Mouse (Mus musculus): ENCODE data around the gene Gm5128. TPM values are rescaled to one million over a fixed set of nuclear protein-coding genes. Genes with fewer than 3 reads are reported as not detected.
"Not testable (repeated sequence)": the region's sequence is repeated elsewhere in the genome, so short reads cannot be mapped to it uniquely, and the experiment has no call there.

Gene Gm5128
- not detected in 2 replicates for polyA plus RNA-seq (2012; rRNA removed)

DNA sequence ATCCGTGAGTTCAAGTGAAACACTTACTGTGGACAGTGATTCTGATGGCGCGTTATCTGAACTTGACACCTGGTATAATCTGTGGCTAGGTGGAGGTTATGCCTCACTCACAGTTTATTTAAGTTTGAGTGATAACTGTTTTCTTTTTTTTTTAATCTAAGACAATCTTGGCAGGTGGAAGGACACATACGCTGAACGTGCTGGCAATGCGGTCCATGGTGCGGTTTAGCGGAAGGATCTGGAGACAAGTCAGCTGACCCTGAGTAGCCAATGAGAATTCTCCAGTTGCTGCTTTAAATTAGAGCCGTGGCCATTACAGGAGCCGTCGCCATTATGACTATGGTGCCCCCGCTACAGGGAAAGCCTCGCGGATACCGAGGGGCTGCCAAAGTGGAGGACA is at the start of gene Gm5128:
TSS of gene Gm5128 (plus strand) at position 301 of the 400 bp plus-strand sequence.
- H3K27ac ChIP-seq (ENCODE audit: insufficient read depth, low read depth, low read length); H3K27me3 ChIP-seq (ENCODE audit: control insufficient read depth, insufficient read depth, low read length); H3K4me3 ChIP-seq (ENCODE audit: low read depth, low read length); H3K36me3 ChIP-seq (ENCODE audit: control insufficient read depth, insufficient read depth, low read length); H3K4me1 ChIP-seq (ENCODE audit: control insufficient read depth, insufficient read depth, insufficient read length, low read length): not testable (repeated sequence)
- no CpG with 5 or more reads among the region's 15 CpGs for WGBS

DNA sequence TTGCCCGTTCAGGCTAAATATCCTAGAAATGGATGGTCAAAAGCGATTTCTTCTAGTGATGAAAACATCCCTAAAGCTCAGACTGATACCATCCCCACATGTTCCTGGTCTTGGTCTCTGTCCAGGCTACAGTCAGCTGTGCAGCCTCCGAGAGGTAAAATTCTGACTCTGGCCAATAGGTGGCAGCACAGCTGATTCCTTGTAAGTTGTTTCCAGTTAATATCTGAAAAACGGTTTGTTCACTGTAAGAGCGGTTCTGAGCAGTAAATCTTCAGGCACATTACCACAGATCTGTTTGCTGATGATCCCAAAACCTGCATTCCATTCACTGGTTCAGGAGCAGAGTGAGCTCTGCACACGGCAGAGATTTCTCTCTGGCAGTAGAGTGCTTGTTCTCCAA is 12.4 kb upstream of the Gm5128 start:
- H3K36me3 ChIP-seq (ENCODE audit: control insufficient read depth, insufficient read depth, low read length); H3K4me1 ChIP-seq (ENCODE audit: control insufficient read depth, insufficient read depth, insufficient read length, low read length); H3K27me3 ChIP-seq (ENCODE audit: control insufficient read depth, insufficient read depth, low read length); H3K27ac ChIP-seq (ENCODE audit: insufficient read depth, low read depth, low read length); H3K4me3 ChIP-seq (ENCODE audit: low read depth, low read length): not testable (repeated sequence)
- 23% methylated on average over 3 of the region's 6 CpGs for WGBS

DNA sequence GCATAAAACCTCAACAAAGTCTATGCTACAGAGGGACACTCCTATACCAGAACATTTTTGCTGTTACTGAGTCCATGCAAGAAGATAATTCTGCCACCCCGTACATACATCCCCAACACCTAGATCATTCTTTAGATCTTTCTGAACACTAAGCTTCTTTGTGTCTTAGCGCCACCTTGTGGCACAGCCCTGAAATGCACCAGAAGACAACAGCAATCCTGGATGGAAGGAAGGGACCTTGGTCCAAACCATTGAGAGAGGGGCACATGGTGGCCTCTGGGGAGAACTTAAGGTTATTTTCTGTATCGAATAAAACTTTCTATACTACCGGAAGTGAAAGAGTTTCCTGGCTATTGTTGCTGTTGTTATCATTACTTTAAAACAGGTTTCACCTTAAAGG is 11.1 kb upstream of the Gm5128 start:
- H3K27me3 ChIP-seq (ENCODE audit: control insufficient read depth, insufficient read depth, low read length); H3K4me3 ChIP-seq (ENCODE audit: low read depth, low read length); H3K36me3 ChIP-seq (ENCODE audit: control insufficient read depth, insufficient read depth, low read length); H3K4me1 ChIP-seq (ENCODE audit: control insufficient read depth, insufficient read depth, insufficient read length, low read length); H3K27ac ChIP-seq (ENCODE audit: insufficient read depth, low read depth, low read length): not testable (repeated sequence)
- WGBS, result no CpG with 5 or more reads among the region's 4 CpGs

DNA sequence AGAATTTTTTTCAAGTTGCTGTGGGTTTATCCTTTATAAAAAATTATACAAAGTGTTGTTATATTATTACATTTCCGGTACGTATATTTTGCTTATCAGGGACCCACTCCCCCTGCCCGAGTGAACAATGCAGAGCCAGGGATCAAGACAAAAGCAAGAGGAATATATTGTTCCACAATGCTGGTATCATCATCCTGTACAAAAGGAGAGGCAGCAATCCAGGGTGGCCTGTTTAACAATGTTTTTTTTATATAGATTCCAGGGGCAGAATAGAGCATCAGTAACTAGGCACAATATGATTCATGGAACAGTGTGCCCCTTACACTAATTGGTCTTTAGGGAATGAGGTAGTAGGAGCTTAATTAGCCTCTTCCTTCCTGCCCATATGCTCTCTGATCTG is 30.5 kb downstream of the Gm5128 start:
- H3K4me1 ChIP-seq (ENCODE audit: control insufficient read depth, insufficient read depth, insufficient read length, low read length); H3K27ac ChIP-seq (ENCODE audit: insufficient read depth, low read depth, low read length); H3K4me3 ChIP-seq (ENCODE audit: low read depth, low read length); H3K36me3 ChIP-seq (ENCODE audit: control insufficient read depth, insufficient read depth, low read length); H3K27me3 ChIP-seq (ENCODE audit: control insufficient read depth, insufficient read depth, low read length): not testable (repeated sequence)
- no CpG with 5 or more reads among the region's 3 CpGs for WGBS

DNA sequence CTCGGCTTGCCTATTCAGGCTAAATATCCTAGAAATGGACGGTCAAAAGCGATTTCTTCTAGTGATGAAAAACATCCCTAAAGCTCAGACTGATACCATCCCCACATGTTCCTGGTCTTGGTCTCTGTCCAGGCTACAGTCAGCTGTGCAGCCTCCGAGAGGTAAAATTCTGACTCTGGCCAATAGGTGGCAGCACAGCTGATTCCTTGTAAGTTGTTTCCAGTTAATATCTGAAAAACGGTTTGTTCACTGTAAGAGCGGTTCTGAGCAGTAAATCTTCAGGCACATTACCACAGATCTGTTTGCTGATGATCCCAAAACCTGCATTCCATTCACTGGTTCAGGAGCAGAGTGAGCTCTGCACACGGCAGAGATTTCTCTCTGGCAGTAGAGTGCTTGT is 48.1 kb downstream of the Gm5128 start:
- H3K27ac ChIP-seq (ENCODE audit: insufficient read depth, low read depth, low read length); H3K36me3 ChIP-seq (ENCODE audit: control insufficient read depth, insufficient read depth, low read length); H3K4me3 ChIP-seq (ENCODE audit: low read depth, low read length); H3K27me3 ChIP-seq (ENCODE audit: control insufficient read depth, insufficient read depth, low read length); H3K4me1 ChIP-seq (ENCODE audit: control insufficient read depth, insufficient read depth, insufficient read length, low read length): not testable (repeated sequence)
- WGBS, result 38% methylated on average over 4 of the region's 7 CpGs

DNA sequence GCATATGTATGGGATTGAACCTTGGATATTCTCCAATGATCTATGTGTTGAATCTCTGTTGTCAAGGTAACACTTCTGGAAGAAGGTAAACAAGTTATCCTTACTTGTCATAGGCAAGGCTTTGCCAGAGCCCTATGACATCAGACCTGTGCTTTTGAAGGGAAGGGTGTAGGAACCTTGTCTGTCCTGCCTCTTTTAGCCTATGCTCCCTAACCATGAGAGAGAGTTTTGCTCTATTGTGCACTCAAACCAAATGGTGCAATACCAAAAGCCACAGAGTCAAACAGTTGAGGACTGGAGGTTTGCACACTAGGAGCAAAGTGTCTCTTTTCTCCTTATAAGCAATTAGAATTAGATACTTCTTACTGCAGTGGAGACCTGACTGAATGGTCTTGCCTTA is 48.7 kb downstream of the Gm5128 start:
- H3K4me1 ChIP-seq (ENCODE audit: control insufficient read depth, insufficient read depth, insufficient read length, low read length), result not testable (repeated sequence)

DNA sequence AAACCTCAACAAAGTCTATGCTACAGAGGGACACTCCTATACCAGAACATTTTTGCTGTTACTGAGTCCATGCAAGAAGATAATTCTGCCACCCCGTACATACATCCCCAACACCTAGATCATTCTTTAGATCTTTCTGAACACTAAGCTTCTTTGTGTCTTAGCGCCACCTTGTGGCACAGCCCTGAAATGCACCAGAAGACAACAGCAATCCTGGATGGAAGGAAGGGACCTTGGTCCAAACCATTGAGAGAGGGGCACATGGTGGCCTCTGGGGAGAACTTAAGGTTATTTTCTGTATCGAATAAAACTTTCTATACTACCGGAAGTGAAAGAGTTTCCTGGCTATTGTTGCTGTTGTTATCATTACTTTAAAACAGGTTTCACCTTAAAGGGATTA is 49.4 kb downstream of the Gm5128 start:
- H3K4me3 ChIP-seq (ENCODE audit: low read depth, low read length); H3K27ac ChIP-seq (ENCODE audit: insufficient read depth, low read depth, low read length); H3K4me1 ChIP-seq (ENCODE audit: control insufficient read depth, insufficient read depth, insufficient read length, low read length); H3K36me3 ChIP-seq (ENCODE audit: control insufficient read depth, insufficient read depth, low read length); H3K27me3 ChIP-seq (ENCODE audit: control insufficient read depth, insufficient read depth, low read length): not testable (repeated sequence)
- no CpG with 5 or more reads among the region's 4 CpGs for WGBS

More for the DNA sequence above, 48.7 kb downstream of the Gm5128 start:
- H3K27ac ChIP-seq (ENCODE audit: insufficient read depth, low read depth, low read length); H3K36me3 ChIP-seq (ENCODE audit: control insufficient read depth, insufficient read depth, low read length); H3K27me3 ChIP-seq (ENCODE audit: control insufficient read depth, insufficient read depth, low read length); H3K4me3 ChIP-seq (ENCODE audit: low read depth, low read length): not testable (repeated sequence)

Other genes with a start within 250 kb of the Gm5128 start
- not detected in 2 replicates for gene Gm15023, start 195.7 kb upstream of the Gm5128 start, polyA plus RNA-seq (2012; rRNA removed)
- gene Tceal6, start 162.6 kb upstream of the Gm5128 start, polyA plus RNA-seq (2012; rRNA removed), result 0.11 TPM in 1 of 2 replicates, not detected in the other
- gene Pramel3, start 71.0 kb upstream of the Gm5128 start, polyA plus RNA-seq (2012; rRNA removed), result not detected in 2 replicates
- not detected in 2 replicates for gene Gm7903, start 60.6 kb downstream of the Gm5128 start, polyA plus RNA-seq (2012; rRNA removed)
- gene AV320801, start 121.3 kb downstream of the Gm5128 start, polyA plus RNA-seq (2012; rRNA removed), result not detected in 2 replicates
- 0.25 and 0.43 TPM in 2 replicates for gene Nxf7, start 225.5 kb downstream of the Gm5128 start, polyA plus RNA-seq (2012; rRNA removed)